Mouse (Mus musculus): Measurements from ENCODE around the gene C1qb.

The C1qb gene

GRCm38 (mm10) chr4:136886101-136886500 is at the start of gene C1qb:
Gene C1qb, minus strand, starts transcription at chr4:136886187.
- in situ Hi-C loops (cut with MboI, MseI), result no loop called here

- in situ Hi-C loops (cut with MboI, MseI), result loop anchor here in 1 of 2 experiments (25.0 kb wide), 1 partner anchor 1577 kb away; no protein-coding TSS in a partner anchor
These were observed 49.0 kb upstream of the C1qb start for GRCm38 (mm10) chr4:136934746-136935613.

GRCm38 (mm10) chr4:136930474-136930873 is 44.5 kb upstream of the C1qb start:
- in situ Hi-C loops (cut with MboI, MseI), result loop anchor here in 1 of 2 experiments (25.0 kb wide), 1 partner anchor 1582 kb away; no protein-coding TSS in a partner anchor

- in situ Hi-C loops (cut with MboI, MseI), result loop anchor here in 1 of 2 experiments (10.0 to 25.0 kb wide), 2 partner anchors 146 to 1583 kb away; no protein-coding TSS in a partner anchor
These were observed 42.9 kb upstream of the C1qb start for GRCm38 (mm10) chr4:136928928-136929327.

DNA sequence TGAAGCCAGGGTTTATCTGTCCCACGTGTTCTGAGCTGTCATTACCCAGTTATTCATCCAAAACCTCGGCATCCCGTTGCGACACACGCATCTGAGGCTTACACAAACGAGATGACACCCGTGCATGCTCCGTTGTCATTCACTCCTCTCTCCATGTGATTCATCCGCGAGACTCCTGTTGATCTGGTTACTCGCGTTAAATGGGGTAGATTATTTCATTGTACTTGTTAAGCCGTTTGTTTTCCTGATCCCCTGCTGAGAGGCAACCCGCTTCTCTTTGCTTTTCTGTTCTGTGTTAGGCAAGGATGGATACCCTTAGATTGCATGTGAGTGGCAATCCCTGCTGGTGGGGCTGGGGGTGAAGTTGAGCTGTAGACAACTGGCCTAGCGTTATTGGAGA is 39.8 kb upstream of the C1qb start:
- in situ Hi-C loops (cut with MboI, MseI), result loop anchor here in 1 of 2 experiments (10.0 to 25.0 kb wide), 2 partner anchors 149 to 1586 kb away; no protein-coding TSS in a partner anchor

DNA sequence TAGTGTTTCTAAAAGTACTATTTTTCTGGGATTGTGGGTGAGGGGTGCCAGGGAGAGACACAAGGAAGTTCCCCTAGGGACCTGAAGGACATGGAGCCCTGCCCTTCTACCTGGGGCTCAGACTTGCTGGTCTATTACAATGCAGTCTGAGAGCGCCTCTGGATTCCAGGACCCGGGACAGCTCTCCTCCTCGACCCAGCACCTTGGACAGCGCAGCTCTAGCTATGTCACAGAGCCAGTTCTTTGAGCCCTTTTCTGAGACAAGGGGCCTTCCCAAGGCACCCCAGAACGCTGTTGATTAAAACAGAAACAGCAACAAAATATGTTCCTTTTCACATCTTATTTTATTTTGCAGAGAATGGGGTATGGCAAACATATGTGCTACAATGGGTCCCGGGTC is 38.5 kb upstream of the C1qb start:
- in situ Hi-C loops (cut with MboI, MseI), result loop anchor here in 1 of 2 experiments (10.0 kb wide), 1 partner anchor 150 kb away; no protein-coding TSS in a partner anchor

GRCm38 (mm10) chr4:136919526-136919925 is 33.5 kb upstream of the C1qb start:
- in situ Hi-C loops (cut with MboI, MseI), result no loop called here

GRCm38 (mm10) chr4:136918834-136919233 is 32.8 kb upstream of the C1qb start:
- in situ Hi-C loops (cut with MboI, MseI), result no loop called here

- in situ Hi-C loops (cut with MboI, MseI), result no loop called here
These were observed 31.2 kb upstream of the C1qb start for GRCm38 (mm10) chr4:136917165-136917524.

- in situ Hi-C loops (cut with MboI, MseI), result no loop called here
These were observed 30.6 kb upstream of the C1qb start for GRCm38 (mm10) chr4:136916359-136917164.

GRCm38 (mm10) chr4:136912841-136913240 is 26.9 kb upstream of the C1qb start:
- in situ Hi-C loops (cut with MboI, MseI), result no loop called here

DNA sequence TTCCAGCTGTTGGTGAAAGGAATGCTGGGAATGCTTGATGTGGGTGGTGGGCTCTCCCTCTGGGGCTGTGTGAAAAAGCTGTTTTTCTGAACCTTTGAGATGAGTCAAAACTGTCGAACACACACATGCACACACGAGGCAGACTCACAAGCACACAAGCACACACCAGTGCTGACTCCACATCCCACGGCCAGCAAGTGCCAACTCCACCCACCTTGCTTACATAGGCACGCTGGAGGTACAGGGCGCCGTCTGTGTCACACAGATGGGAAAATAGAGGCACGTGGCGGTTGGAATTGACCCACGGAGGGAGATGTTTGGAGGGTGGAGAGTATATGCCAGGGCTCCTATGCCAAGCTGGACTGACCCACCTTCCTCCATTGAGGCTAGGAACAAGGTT is 25.8 kb upstream of the C1qb start:
- in situ Hi-C loops (cut with MboI, MseI), result no loop called here

GRCm38 (mm10) chr4:136911211-136911646 is 25.2 kb upstream of the C1qb start:
- in situ Hi-C loops (cut with MboI, MseI), result no loop called here

- in situ Hi-C loops (cut with MboI, MseI), result no loop called here
These were observed 21.8 kb upstream of the C1qb start for GRCm38 (mm10) chr4:136907809-136908208.

- in situ Hi-C loops (cut with MboI, MseI), result no loop called here
These were observed 21.0 kb upstream of the C1qb start for GRCm38 (mm10) chr4:136907033-136907432.

DNA sequence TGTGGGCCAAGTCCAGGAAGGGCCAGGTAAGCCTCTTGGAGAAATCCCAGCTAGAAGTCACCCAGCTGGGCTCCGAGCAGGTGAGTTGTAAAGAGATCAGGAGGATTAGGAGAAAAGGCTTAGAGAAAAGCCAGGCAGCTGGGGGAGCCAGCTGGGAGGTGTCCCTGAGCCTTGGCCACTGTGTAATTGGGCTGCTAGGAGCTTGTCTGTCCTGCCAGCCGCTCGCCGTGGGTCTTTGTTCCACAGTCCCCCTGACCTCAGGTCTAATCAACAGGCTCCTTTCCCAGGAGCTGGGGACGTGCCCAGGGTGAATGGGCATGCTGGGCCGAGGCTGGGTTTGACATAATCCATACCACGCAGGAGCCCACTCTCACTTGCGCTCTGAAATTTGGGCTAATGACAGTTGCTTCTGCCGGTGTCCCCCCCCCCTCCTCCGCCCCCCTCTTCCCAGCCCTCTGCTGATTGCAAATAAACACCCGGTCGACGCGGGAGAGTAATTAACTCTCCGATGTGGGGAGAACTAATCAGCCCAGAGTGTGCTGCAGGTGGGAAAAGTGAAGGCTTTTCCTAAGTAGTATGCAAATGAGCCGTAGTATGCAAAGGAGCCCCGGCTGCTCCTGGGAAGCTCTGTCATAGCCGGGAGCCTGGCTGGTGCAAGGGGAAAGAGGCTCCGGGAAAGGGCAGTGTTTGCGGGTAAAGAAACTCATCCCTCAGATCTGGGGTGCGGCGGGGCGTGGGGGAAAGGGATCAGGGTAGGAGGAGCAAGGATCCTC is 19.0 kb upstream of the C1qb start:
- in situ Hi-C loops (cut with MboI, MseI), result loop anchor here in 1 of 2 experiments (5.0 kb wide), 1 partner anchor 72 kb away; no protein-coding TSS in a partner anchor

DNA sequence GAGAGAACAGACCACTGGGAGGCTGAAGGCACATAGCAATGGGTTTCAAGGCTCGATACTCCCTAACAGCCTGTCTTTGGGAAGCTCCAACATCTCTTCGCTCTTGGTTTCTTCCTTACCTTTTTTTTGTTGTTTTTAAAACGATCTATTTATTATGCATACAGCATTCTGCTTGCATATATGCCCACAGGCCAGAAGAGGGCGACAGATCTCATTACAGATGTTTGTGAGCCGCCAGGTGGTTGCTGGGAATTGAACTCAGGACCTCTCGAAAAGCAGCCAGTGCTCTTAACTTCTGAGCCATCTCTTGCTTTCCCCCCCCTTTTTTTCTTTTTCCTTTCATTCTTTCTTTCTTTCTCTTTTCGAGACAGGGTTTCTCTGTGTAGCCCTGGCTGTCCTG is 13.2 kb upstream of the C1qb start:
- in situ Hi-C loops (cut with MboI, MseI), result no loop called here

GRCm38 (mm10) chr4:136898637-136899036 is 12.7 kb upstream of the C1qb start, which contains the start of gene C1qa:
Gene C1qa, minus strand, starts transcription at chr4:136898803.
- in situ Hi-C loops (cut with MboI, MseI), result no loop called here

DNA sequence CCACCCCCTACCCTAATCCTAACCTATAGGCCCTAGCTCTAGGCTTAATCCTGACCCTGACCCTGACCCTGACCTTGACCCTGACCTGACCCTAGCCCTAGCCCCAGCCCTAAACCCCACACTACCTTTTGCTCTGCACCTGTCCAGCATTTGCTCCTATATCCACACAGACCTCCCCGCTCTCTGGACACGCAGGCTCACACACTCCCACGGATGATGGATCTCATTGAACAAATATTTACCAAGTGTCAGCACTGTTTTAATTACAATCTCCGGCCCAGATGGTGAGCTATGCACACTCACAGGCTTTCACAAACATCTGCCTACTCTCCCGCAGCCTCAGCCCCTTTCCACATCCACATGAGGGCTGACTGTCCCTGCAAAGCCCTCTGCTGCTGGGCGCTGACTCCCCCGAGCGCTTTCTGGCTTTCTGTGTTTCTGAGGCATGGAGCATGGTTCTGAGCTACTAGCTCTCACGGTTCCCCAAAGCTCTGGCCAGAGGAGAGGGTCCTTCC is 12.2 kb upstream of the C1qb start:
- in situ Hi-C loops (cut with MboI, MseI), result no loop called here

DNA sequence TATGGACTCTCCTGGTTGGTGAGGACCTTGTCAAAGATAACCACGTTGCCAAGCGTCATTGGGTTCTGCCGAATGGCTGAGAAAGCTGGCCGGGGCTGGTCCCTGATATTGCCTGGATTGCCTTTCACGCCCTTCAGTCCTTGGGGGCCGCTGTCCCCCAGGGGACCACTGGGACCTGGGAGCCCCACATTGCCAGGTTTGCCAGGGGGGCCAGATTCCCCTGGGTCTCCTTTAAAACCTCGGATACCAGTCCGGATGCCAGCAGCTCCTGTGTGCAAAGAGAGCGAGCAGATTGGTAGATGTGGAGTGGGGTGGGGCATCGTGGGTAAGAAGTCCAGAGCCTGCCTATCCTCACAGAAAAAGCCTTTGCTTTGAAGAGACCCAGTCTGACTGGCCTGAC is 10.5 kb upstream of the C1qb start:
- in situ Hi-C loops (cut with MboI, MseI), result no loop called here

- in situ Hi-C loops (cut with MboI, MseI), result no loop called here
These were observed 9.9 kb upstream of the C1qb start for GRCm38 (mm10) chr4:136895861-136896260.
